Mouse (Mus musculus): ENCODE results near the gene Usp34.
"Not testable (repeated sequence)": the region's sequence is repeated elsewhere in the genome, so short reads cannot be mapped to it uniquely, and the experiment has no call there.

The Usp34 gene

DNA sequence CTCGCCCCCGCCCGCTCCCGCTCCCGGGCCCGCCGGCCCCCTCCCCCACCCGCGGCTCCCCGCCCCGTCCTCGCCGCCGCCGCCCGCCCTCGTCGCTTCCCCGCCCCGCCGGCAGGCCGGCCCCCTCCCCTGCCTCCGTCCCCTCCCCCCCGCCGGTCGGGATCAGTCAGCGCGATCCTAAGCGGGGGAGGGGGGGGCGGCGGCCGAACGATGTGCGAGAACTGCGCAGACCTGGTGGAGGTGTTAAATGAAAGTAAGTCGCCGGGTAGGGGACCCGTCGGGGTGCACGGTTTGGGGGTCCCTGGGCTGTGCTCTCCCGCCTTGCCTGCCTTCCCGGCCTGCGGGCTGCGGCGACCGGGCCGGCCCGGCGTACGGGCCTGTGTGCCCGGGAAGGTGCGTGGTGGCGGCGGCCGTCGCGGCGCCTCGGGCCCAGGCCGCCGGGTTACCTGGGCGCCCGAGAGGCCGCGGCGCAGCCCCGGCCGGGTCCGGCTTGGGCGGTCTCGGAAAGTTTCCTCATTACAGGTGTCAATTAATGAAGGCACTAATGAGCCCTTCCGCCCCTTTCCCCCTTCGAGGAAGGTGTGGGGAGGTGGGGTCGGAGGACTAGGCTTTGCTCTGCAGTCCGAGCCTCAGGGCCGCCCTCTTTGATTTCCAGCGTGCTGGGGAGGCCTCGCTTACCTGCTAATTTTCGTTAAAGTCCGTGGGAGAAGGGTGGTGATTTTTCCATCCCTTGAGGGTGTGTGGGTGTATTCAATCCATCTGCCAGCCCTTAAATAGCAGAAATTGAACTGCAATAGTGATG is at the start of gene Usp34:
Gene Usp34 (plus strand): TSS at position 132 of the 802 bp plus-strand sequence.
- no peak for DNase-seq (ENCODE audit: low read depth, low spot score)

DNA sequence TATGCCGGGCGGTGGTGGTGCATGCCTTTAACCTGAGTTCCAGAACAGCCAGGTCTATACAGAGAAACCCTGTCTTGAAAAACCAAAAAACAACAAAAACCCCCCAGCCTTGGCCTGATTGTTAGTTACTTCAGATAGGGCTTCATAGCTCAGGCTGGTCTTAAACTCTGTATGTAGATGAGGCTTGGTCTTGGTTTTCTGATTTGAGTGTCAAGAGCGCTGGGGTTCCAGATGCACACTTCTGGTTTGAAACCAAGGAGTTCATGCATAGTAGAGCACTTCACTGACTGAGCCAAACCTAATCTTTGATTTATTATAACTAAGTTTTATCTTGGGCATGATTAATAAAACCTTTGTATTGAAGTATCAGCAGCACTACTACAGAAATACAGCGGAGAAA is 47.6 kb upstream of the Usp34 start:
- no peak for DNase-seq (ENCODE audit: low read depth, low spot score)

DNA sequence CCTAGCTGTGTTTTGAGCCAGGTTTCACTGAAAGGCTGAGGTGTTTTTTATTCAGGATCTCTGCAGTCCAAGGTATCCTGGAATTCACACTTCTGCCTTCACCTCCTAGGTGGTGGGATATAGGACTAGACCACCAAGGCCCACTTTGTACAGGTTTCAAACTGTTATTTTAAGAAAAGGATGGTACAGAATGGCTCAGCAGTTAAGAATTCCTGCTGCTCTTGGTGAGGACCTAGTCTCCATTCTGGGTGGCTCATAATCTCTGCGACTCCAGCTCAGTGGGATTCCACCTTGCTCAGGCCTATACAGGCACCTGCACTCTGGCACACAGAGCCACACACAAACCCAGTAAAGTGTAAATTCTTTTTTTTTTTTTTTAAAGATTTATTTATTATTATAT is 47.2 kb upstream of the Usp34 start:
- DNase-seq (ENCODE audit: low read depth, low spot score): no peak

DNA sequence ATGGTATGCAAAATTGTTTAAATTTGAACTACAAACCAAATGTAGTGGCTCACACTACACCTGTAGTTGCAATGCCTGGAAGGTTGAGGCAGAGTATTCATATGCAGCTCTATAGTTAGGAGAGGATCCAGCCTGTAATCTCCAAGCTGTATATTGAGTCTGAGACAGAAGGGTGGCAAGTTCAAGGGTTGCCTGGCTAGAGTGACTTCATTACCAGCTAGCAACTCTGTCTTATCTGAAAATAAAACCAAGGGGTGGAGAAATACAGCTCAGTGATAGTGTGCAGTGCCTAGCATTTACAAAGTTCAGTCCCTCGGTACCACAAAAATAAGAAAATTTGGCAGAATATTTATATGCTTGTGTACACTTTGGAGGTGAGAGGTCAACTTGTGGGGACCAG is 46.5 kb upstream of the Usp34 start:
- DNase-seq (ENCODE audit: low read depth, low spot score): no peak

DNA sequence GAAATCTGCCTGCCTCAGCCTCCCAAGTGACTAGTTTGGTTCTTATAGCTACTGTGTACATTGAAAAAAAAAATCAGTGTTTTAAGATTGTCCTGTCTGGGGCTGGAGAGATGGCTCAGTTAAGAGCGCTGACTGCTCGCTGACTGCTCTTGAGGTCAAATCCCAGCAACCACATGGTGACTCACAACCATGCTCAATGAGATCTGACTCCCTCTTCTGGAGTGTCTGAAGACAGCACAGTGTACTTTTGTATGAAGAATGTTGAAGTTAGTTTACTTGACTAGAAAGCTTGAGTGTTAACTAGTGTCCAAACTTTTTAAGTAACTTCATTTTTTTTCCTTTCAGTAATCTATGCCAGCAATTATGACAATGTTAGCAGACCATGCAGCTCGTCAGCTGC is 45.2 kb upstream of the Usp34 start:
- no peak for DNase-seq (ENCODE audit: low read depth, low spot score)

DNA sequence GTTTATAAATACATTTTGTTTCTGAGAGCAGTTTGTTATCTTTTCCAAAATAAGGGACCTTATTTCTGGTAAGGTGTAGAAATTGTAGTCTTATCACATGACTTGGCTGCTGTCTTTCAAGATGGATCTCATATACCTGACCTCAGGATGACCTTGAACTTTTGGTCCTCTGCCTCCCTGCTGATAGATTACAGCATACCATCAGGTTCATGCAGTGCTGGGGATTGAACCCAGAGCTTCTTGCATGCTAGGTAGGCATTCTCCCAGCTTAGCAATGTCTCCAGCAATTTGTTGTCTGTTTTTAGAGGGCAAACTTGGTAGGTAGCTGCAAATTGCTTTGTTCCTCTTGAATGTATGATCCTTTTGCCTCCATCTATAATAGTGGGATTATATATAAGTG is 41.7 kb upstream of the Usp34 start:
- DNase-seq (ENCODE audit: low read depth, low spot score): no peak

DNA sequence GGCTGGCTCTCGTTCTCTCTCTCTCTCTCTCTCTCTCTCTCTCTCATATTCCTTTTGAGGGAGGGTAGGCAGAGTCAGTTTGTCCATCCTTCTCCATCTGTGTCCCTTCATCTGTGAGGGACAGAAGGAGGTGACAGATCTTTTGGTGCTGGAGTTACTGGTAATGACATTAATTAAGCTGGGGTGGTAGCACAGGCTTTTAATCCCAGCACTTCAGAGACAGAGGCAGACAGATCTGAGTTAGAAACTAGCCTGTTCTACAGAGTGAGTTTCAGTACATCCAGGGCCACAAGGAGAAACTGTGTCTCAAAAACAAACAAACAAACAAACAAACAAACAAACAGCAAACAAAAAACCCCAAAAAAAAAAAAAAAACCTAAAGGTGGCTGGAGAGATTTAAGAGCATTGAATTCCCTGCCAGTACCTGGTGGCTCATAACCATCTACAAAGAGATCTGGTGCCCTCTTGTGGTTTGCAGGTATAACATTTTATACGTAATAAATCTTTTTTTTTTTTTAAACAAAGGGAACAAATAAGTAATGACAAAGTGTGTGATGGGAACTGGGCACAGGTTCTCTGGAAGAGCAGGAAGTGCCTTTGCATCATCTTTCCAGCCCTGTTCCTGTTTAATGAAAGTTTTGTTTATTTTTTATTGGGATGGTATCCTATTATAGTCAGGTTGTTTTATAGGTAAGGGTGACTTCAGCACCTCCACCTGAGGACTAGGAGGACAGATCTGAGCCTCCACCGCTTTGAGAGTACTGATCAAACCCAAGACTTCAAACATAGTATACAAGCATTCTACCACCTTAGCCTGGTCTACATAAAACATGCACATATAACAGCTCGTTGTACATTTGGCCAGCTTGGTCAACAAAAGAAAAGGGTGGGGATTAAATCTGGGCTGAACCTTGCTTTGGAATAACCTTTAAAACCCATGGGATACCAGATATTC is 34.6 kb upstream of the Usp34 start:
- peak; percentile 45 for DNase-seq (ENCODE audit: low read depth, low spot score)

DNA sequence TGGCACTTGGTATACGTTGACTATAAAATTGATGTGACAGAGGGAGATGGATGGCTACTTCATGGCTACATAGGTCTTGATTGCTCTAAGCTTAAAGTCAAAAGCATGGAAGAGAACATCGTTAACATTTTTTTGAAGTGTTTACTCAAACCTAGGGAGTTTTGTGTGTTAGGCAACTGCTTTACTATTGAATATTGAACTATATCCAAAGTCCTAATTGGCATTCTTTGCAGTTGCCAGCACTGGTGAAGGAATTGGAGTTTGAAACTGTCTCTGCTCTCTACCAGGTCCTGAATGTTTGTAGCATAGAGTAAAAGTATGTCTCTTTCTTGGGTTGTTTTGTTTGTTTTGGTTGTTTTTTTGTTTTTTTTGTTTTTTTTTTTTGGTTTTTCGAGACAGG is 30.9 kb upstream of the Usp34 start:
- no peak for DNase-seq (ENCODE audit: low read depth, low spot score)

DNA sequence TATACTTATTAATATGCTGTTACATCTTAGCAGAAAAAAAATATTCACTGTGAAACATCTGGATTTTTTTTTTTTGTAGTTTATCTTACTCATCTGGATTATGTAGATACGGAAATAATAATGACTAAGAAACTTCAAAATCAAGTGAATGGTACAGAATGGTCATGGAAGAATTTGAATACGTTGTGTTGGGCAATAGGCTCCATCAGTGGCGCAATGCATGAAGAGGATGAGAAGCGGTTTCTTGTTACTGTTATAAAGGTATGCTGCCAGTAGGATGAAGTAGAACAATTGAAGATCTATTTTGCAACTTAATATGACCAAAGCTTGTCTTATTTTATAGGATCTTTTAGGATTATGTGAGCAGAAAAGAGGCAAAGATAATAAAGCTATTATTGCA is 22.2 kb upstream of the Usp34 start:
- no peak for DNase-seq (ENCODE audit: low read depth, low spot score)

DNA sequence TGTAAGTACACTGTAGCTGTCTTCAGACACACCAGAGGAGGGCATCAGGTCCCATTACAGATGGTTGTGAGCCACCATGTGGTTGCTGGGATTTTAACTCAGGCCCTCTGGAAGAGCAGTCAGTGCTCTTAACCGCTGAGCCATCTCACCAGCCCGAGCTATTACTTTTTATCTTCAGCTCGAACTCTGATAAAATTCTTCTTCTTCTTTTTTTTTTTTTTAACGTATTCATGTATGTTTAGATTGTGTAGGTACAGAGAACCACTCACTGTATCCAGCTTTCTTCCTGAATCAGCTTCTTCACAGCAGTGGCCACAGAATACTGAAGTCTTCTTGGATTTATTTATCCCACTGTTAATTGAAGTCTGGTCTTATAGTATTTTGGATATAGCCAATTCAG is 17.8 kb upstream of the Usp34 start:
- DNase-seq (ENCODE audit: low read depth, low spot score): not testable (repeated sequence)

DNA sequence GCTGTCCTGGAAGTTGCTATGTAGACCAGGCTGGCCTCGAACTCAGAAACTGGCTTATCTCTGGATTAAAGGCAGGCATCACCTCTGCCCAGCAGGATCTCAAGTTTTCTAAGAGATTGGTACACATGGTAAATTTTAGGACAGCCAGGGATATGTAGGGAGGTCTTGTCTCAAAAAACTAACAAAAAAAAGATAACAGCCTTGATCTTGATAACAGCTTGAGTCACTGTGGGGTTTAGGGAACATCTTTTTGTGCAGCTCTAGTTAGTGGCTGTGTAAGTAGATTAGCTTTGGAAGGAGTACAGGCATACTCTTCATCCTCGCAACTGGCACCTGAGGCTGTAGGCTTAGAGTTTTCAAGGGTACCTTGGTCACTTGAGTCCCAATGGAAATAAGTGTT is 9.3 kb upstream of the Usp34 start:
- no peak for DNase-seq (ENCODE audit: low read depth, low spot score)

DNA sequence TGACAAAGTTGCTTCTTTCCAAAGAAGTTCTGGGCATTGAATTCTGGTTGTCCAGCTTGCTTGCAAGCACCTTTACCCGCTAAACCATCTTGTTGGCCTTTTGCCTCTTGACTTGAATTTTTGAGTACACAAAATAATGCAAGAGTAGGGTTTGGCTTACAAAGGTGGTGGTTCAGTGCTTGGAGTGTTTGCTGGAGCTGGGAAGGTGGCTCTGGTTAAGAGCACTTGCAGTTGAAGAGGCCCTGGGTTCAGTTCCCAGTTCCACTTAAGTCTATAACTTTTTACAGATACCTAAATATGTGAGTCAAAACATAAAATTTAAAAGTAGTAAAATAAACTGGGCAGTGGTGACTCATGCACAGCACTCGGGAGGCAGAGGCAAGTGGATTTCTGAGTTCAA is 8.4 kb upstream of the Usp34 start:
- no peak for DNase-seq (ENCODE audit: low read depth, low spot score)

DNA sequence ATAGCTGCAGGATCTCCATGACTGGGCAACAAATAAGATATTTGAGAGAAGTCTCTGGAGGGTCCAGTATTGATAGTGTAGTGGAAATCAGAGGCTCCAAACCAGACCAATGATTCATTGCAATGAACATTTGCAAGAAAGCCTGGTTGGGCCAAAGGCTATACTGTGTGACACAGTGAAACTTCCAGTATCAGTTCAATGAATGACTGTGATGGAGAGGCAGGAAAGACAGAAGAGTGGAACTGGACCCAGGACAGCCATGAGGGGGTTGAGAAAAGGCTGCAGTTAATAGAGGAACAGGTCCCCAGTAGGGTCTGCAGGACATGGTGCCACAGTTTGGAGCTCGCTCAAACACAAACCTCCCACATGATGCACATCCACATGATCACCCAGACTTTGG is 6.8 kb upstream of the Usp34 start:
- DNase-seq (ENCODE audit: low read depth, low spot score): no peak

DNA sequence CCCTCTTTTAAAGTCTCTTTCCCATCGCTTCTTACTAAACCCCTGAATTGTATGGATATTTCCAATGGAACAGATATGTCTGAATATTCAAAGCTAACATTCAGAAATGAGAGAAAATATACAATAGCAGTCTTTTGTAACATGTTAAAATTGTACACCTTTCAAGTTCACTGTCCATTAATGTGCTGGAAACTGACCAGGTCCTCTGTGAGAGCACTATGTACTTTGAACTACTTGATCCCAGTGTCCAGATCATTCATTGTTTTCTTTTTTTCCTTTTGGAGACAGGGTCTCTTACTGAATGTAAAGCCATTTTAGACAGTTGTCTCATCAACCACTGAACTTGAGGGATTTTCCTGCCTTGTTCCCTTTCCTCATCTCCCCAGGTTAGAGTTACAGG is 3.6 kb upstream of the Usp34 start:
- DNase-seq (ENCODE audit: low read depth, low spot score): no peak

DNA sequence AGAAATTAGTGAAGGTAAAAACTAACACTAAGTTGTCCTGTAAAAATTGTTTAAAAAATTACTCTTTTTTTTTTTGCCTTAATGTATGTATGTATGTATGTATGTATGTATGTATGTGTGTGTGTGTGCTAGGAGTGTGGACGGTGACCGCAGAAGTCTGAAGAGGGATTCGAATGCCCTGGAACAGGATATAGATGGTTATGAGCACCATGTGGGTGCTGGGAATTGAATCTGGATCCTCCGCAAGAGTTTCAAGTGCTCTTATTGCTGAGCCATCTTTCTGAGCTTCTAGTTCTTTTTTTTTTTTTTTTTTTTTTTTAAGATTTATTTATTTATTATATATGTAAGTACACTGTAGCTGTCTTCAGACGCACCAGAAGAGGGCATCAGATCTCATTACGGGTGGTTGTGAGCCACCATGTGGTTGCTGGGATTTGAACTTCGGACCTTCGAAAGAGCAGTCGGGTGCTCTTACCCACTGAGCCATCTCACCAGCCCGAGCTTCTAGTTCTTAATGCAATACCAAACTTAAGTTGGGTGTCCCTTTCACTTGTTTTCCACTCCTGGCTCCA is 1.5 kb upstream of the Usp34 start:
- DNase-seq (ENCODE audit: low read depth, low spot score): not testable (repeated sequence)

DNA sequence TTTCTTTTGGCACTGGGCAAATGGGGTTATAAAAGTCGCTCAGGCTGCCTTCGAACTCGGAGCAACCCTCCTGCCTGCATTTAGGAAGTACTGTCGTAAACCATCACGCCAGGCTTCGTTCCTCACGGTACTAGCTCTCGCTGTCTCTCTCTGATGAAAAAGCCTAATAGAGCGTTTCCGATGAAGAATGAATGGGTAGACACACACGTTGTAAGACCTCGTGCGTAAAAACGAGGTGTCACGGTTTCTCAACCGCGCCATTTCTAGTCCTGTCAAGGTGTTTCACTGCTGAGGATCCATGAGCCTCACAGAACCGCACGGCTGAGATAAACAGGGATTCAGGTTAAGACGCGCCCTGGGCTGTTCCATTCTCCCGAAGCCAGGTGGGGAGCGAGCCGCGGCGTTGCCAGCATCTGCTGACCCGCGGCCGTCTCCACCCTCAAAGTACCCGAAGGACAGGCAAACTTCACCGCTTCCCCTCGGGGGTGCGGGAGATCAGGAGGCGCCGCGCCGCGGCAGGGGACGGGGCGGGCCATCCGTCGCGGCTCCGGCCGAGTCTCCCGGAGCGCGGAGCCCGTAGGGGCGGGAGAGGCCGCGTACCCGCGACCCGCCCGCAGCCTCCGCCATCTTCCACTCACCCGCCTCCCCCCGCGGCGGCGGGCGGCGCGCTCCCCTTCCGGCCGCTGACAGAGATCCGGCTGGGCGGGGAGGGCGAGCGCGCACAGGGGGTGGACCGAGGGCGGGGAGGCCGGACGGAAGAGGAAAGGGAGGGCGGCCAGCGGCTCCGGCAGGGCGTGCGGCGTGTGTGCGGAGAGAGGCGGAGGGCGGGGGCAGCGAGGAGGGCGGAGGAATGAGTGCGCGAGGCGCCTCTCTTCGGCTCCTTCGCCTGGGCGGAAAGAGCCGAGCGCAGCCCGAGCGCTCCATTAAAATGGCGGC is 754 bp upstream of the Usp34 start:
- DNase-seq (ENCODE audit: low read depth, low spot score): peak; percentile 93

DNA sequence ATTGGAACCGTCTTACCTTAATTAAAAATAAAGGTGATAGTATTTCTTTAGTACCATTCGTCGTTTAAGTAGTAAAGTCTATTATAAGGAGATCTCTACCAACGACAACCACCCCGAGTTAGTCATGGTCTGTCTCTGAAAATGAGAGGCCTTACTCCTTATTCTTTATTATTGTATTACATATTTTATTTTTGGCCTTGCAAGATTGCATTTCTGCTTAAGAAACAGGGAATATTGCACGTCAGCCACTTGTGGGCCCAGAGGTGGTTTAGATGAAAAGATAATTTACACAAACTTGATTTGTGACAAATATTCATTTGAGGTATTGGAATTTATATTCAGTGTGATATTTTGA is 848 bp downstream of the Usp34 start:
- DNase-seq (ENCODE audit: low read depth, low spot score): peak; percentile 26

DNA sequence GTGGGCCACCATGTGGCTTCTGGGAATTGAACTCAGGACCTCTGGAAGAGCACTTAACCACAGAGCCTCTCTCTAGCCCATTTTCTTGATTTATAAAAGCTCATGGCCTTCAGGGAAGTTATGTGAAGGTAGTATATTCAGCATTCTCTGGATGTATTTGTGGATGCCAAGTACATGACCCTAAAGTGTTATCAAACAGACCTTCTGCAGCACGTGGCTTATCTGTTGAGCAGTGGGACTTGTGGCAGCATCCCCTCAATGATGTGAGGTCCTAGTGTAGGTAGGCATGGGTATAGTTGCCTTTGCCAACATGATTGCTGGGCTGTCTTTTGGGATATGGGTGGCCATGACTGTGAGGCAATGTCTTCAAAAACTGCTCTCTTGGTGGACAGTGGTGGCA is 6.8 kb downstream of the Usp34 start:
- no peak for DNase-seq (ENCODE audit: low read depth, low spot score)

DNA sequence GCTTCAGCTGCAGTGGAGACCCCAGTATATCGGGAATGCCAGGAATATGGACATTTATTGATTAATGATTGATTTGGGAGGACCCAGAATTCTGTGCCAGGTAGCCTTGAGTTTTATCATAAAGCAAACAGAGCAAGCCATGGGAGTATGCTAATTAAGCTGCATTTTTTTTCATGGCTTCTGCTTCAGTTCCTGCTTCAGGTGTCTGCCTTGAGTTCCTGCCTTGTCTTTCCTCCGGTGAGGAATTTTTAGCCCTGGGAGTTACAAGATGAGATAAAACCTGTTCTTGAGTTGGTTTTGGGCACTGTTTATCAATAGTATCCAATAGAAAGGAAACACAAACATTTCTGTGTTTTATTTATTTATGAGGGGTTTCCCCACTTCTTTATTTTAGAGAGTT is 22.7 kb downstream of the Usp34 start:
- DNase-seq (ENCODE audit: low read depth, low spot score): no peak

DNA sequence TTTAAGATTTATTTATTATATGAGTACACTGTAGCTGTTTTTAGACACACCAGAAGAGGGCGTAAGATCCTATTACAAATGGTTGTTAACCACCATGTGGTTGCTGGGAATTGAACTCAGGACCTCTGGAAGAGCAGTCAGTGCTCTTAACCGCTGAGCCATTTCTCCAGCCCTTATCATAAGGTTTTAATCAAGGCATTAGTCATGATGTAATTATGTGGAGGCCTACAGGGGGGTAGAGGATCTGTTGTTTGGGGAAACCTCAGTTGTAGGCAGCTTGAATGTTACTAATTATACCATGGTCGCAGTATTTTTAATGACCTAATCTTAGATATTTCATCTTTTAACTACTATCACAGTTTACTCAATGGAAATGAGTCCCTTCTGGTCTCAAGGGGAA is 25.4 kb downstream of the Usp34 start:
- DNase-seq (ENCODE audit: low read depth, low spot score): no peak

DNA sequence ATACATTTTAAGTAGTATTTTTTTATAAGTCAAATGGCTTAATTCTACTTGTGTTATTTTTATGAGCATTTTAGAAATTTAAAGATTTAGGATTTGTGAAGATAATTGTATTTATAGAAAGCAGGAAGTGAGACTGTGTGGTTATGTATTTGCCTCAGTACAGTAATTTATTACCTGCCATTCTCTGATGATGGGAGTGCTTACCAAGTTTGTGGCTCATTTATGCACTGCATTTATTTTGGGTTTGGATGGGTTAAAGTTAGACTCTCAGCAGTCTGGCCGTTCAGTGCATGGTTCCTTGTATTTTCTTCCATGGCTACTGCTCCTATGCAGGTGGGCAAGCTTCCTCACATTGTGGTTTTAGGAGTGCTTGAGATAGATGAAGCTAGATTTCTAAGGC is 28.5 kb downstream of the Usp34 start:
- DNase-seq (ENCODE audit: low read depth, low spot score): no peak

Measured in telencephalon, adult 2 months (tissue).